Mouse (Mus musculus): ENCODE measurements at regions not wholly inside any gene's neighbourhood (a gene's known extent, or its start where the extent isn't known, plus 50 kb on each side); places are given as distances from the start of the nearest gene placed in this dataset.
A peak's percentile ranks its signal among the peaks of the same experiment; 100 is the strongest.

GRCm38 (mm10) chr8:23314275-23315123 lies 903.3 kb downstream of the Mrps31 start:
- TF ChIP-seq CTCF (IDR thresholded peaks at IDR 0.05) = no peak
- TF ChIP-seq POLR2A (IDR thresholded peaks at IDR 0.05; ENCODE audit: insufficient read depth, low read depth, low read length) = no peak
- no peak for TF ChIP-seq EP300 (IDR thresholded peaks at IDR 0.05; ENCODE audit: insufficient read depth, low read depth, low read length)
- no peak overlapping the region for H3K9ac ChIP-seq (ENCODE audit: low read depth, low read length)
- no peaks in the 10 kb centered on the region for H3K27me3 ChIP-seq (ENCODE audit: control insufficient read depth, insufficient read depth, low read length)
- no peak for DNase-seq
- 46% methylated on average over 16 of the region's 16 CpGs for WGBS
- H3K79me2 ChIP-seq (replicated peaks; ENCODE audit: control insufficient read depth, insufficient read depth, low read length) = no peaks in the 10 kb centered on the region
- no peaks in the 10 kb centered on the region for H3K36me3 ChIP-seq (ENCODE audit: control insufficient read depth, insufficient read depth, low read length)
- intact Hi-C loops (cut with DNase I) = no loop called here
- H3K4me3 ChIP-seq = no peak overlapping the region
- no peak overlapping the region for H3K27ac ChIP-seq
- no peaks in the 10 kb centered on the region for H3K4me1 ChIP-seq (ENCODE audit: control insufficient read depth, insufficient read depth, low read length)

- Histone ChIP-seq H3K9ac (ENCODE audit: low read depth, low read length) (no peak overlapping the region), H3K36me3 (ENCODE audit: control insufficient read depth, insufficient read depth, low read length) (no peaks in the 10 kb centered on the region), H3K27ac (no peak overlapping the region), H3K4me3 (no peak overlapping the region), H3K79me2 (replicated peaks; ENCODE audit: control insufficient read depth, insufficient read depth, low read length) (no peaks in the 10 kb centered on the region), H3K4me1 (ENCODE audit: control insufficient read depth, insufficient read depth, low read length) (no peaks in the 10 kb centered on the region), H3K27me3 (ENCODE audit: control insufficient read depth, insufficient read depth, low read length) (no peaks in the 10 kb centered on the region)
- intact Hi-C loops (cut with DNase I) = no loop called here
- DNase-seq = no peak
- TF ChIP-seq POLR2A (IDR thresholded peaks at IDR 0.05; ENCODE audit: insufficient read depth, low read depth, low read length) = no peak
- TF ChIP-seq EP300 (IDR thresholded peaks at IDR 0.05; ENCODE audit: insufficient read depth, low read depth, low read length) = no peak
- TF ChIP-seq CTCF (IDR thresholded peaks at IDR 0.05) = peak; percentile 26; the same call in 1 of the 2 replicates
- 41% methylated on average over 9 of the region's 9 CpGs for WGBS
Observed at GRCm38 (mm10) chr8:23319556-23319955, 908.4 kb downstream of the Mrps31 start.

- no peaks in the 10 kb centered on the region for H3K36me3 ChIP-seq (ENCODE audit: control insufficient read depth, insufficient read depth, low read length)
- no peak overlapping the region for H3K9ac ChIP-seq (ENCODE audit: low read depth, low read length)
- H3K27ac ChIP-seq = no peak overlapping the region
- H3K4me3 ChIP-seq = no peak overlapping the region
- 30% methylated on average over 5 of the region's 5 CpGs for WGBS
- H3K27me3 ChIP-seq (ENCODE audit: control insufficient read depth, insufficient read depth, low read length) = no peaks in the 10 kb centered on the region
- DNase-seq = no peak
- intact Hi-C loops (cut with DNase I) = no loop called here
- H3K4me1 ChIP-seq (ENCODE audit: control insufficient read depth, insufficient read depth, low read length) = no peaks in the 10 kb centered on the region
- no peaks in the 10 kb centered on the region for H3K79me2 ChIP-seq (replicated peaks; ENCODE audit: control insufficient read depth, insufficient read depth, low read length)
- TF ChIP-seq EP300 (IDR thresholded peaks at IDR 0.05; ENCODE audit: insufficient read depth, low read depth, low read length) = no peak
- TF ChIP-seq CTCF (IDR thresholded peaks at IDR 0.05) = no peak
- TF ChIP-seq POLR2A (IDR thresholded peaks at IDR 0.05; ENCODE audit: insufficient read depth, low read depth, low read length) = no peak
Observed at GRCm38 (mm10) chr8:23321166-23321565, 910.0 kb downstream of the Mrps31 start.

GRCm38 (mm10) chr8:23327283-23327682 lies 916.1 kb downstream of the Mrps31 start:
- DNase-seq = no peak
- H3K4me3 ChIP-seq = no peak overlapping the region
- intact Hi-C loops (cut with DNase I) = no loop called here

GRCm38 (mm10) chr8:23344161-23344560 lies 933.0 kb downstream of the Mrps31 start:
- Histone ChIP-seq H3K79me2 (replicated peaks; ENCODE audit: control insufficient read depth, insufficient read depth, low read length) (no peaks in the 10 kb centered on the region), H3K9ac (ENCODE audit: low read depth, low read length) (no peak overlapping the region), H3K27ac (no peak overlapping the region), H3K27me3 (ENCODE audit: control insufficient read depth, insufficient read depth, low read length) (no peaks in the 10 kb centered on the region), H3K4me1 (ENCODE audit: control insufficient read depth, insufficient read depth, low read length) (no peaks in the 10 kb centered on the region), H3K36me3 (ENCODE audit: control insufficient read depth, insufficient read depth, low read length) (no peaks in the 10 kb centered on the region), H3K4me3 (no peak overlapping the region)
- intact Hi-C loops (cut with DNase I) = loop anchor here (1.0 to 10.0 kb wide), 2 partner anchors 161 to 187 kb away; no protein-coding TSS in a partner anchor
- DNase-seq = peak in 1 of 2 experiments; percentile 27
- TF ChIP-seq POLR2A (IDR thresholded peaks at IDR 0.05; ENCODE audit: insufficient read depth, low read depth, low read length) (no peak), CTCF (IDR thresholded peaks at IDR 0.05) (peak; percentile 71)
- WGBS = 21% methylated on average over 4 of the region's 4 CpGs

More at GRCm38 (mm10) chr8:23327283-23327682, 916.1 kb downstream of the Mrps31 start:
- no peak for TF ChIP-seq CTCF (IDR thresholded peaks at IDR 0.05)
- no peak for TF ChIP-seq POLR2A (IDR thresholded peaks at IDR 0.05; ENCODE audit: insufficient read depth, low read depth, low read length)
- TF ChIP-seq EP300 (IDR thresholded peaks at IDR 0.05; ENCODE audit: insufficient read depth, low read depth, low read length) = no peak
- H3K4me1 ChIP-seq (ENCODE audit: control insufficient read depth, insufficient read depth, low read length) = no peaks in the 10 kb centered on the region
- no peak overlapping the region for H3K9ac ChIP-seq (ENCODE audit: low read depth, low read length)
- H3K79me2 ChIP-seq (replicated peaks; ENCODE audit: control insufficient read depth, insufficient read depth, low read length) = no peaks in the 10 kb centered on the region
- WGBS = 82% methylated on average over 4 of the region's 4 CpGs
- H3K36me3 ChIP-seq (ENCODE audit: control insufficient read depth, insufficient read depth, low read length) = no peaks in the 10 kb centered on the region
- H3K27me3 ChIP-seq (ENCODE audit: control insufficient read depth, insufficient read depth, low read length) = no peaks in the 10 kb centered on the region
- no peak overlapping the region for H3K27ac ChIP-seq

- Histone ChIP-seq H3K79me2 (replicated peaks; ENCODE audit: control insufficient read depth, insufficient read depth, low read length) (no peaks in the 10 kb centered on the region), H3K4me1 (ENCODE audit: control insufficient read depth, insufficient read depth, low read length) (no peaks in the 10 kb centered on the region), H3K4me3 (no peak overlapping the region), H3K36me3 (ENCODE audit: control insufficient read depth, insufficient read depth, low read length) (no peaks in the 10 kb centered on the region), H3K27ac (no peak overlapping the region), H3K27me3 (ENCODE audit: control insufficient read depth, insufficient read depth, low read length) (peaks cover 2% of the 10 kb centered on the region; the same call in 1 of the 2 replicates), H3K9ac (ENCODE audit: low read depth, low read length) (no peak overlapping the region)
- DNase-seq = no peak
- WGBS = 86% methylated on average over 15 of the region's 15 CpGs
- no peak for TF ChIP-seq CTCF (IDR thresholded peaks at IDR 0.05)
- no peak for TF ChIP-seq POLR2A (IDR thresholded peaks at IDR 0.05; ENCODE audit: insufficient read depth, low read depth, low read length)
- no peak for TF ChIP-seq EP300 (IDR thresholded peaks at IDR 0.05; ENCODE audit: insufficient read depth, low read depth, low read length)
- intact Hi-C loops (cut with DNase I) = no loop called here
Observed at GRCm38 (mm10) chr8:23351367-23351930, 940.3 kb downstream of the Mrps31 start.
